Mouse (Mus musculus): ENCODE data around the gene Sec31b. TPM values are rescaled to one million over a fixed set of nuclear protein-coding genes. Genes with fewer than 3 reads are reported as not detected.

Sec31b gene
- total RNA-seq, 2 experiments from 2014 or later: 6.5 to 9.2 TPM

- intact Hi-C loops (cut with DNase I; ENCODE audit: low total_unique reads): no loop called here
- DNase-seq: no peak
These were observed 2.9 kb downstream of the Sec31b start for GRCm38 (mm10) chr19:44542694-44543178.

- DNase-seq: peak; percentile 27
- intact Hi-C loops (cut with DNase I; ENCODE audit: low total_unique reads): loop anchor here (5.0 kb wide), 1 partner anchor 165 kb away; no protein-coding TSS in a partner anchor
These were observed 8.2 kb downstream of the Sec31b start for GRCm38 (mm10) chr19:44537416-44537815.

GRCm38 (mm10) chr19:44535376-44535775 lies 10.3 kb downstream of the Sec31b start:
- DNase-seq: no peak

GRCm38 (mm10) chr19:44530018-44530417 lies 15.6 kb downstream of the Sec31b start:
- intact Hi-C loops (cut with DNase I; ENCODE audit: low total_unique reads): loop anchor here (5.0 kb wide), 1 partner anchor 43 kb away; no protein-coding TSS in a partner anchor

More at GRCm38 (mm10) chr19:44535376-44535775, 10.3 kb downstream of the Sec31b start:
- intact Hi-C loops (cut with DNase I; ENCODE audit: low total_unique reads): loop anchor here (5.0 kb wide), 1 partner anchor 163 kb away; no protein-coding TSS in a partner anchor

GRCm38 (mm10) chr19:44525551-44526205 lies 20.0 kb downstream of the Sec31b start:
- no peak for DNase-seq
- intact Hi-C loops (cut with DNase I; ENCODE audit: low total_unique reads): no loop called here

More at GRCm38 (mm10) chr19:44530018-44530417, 15.6 kb downstream of the Sec31b start:
- DNase-seq: no peak

GRCm38 (mm10) chr19:44519152-44519551 lies 26.5 kb downstream of the Sec31b start:
- peak; percentile 38 for DNase-seq
- intact Hi-C loops (cut with DNase I; ENCODE audit: low total_unique reads): no loop called here

- DNase-seq: no peak
- intact Hi-C loops (cut with DNase I; ENCODE audit: low total_unique reads): no loop called here
These were observed 27.5 kb downstream of the Sec31b start for GRCm38 (mm10) chr19:44517996-44518768.

- intact Hi-C loops (cut with DNase I; ENCODE audit: low total_unique reads): no loop called here
- no peak for DNase-seq
These were observed 29.9 kb downstream of the Sec31b start for GRCm38 (mm10) chr19:44515769-44516168.

GRCm38 (mm10) chr19:44514521-44515451 lies 30.9 kb downstream of the Sec31b start:
- no peak for DNase-seq
- intact Hi-C loops (cut with DNase I; ENCODE audit: low total_unique reads): no loop called here

GRCm38 (mm10) chr19:44513921-44514482 lies 31.7 kb downstream of the Sec31b start:
- intact Hi-C loops (cut with DNase I; ENCODE audit: low total_unique reads): no loop called here
- DNase-seq: no peak

- intact Hi-C loops (cut with DNase I; ENCODE audit: low total_unique reads): no loop called here
- no peak for DNase-seq
These were observed 32.4 kb downstream of the Sec31b start for GRCm38 (mm10) chr19:44513054-44513833.

- no peak for DNase-seq
- intact Hi-C loops (cut with DNase I; ENCODE audit: low total_unique reads): no loop called here
These were observed 33.1 kb downstream of the Sec31b start for GRCm38 (mm10) chr19:44512601-44513000.

GRCm38 (mm10) chr19:44511451-44512231 lies 34.0 kb downstream of the Sec31b start:
- DNase-seq: peak; percentile 14
- intact Hi-C loops (cut with DNase I; ENCODE audit: low total_unique reads): no loop called here

GRCm38 (mm10) chr19:44510534-44511175 lies 35.0 kb downstream of the Sec31b start:
- no peak for DNase-seq
- intact Hi-C loops (cut with DNase I; ENCODE audit: low total_unique reads): no loop called here

- peak; percentile 29 for DNase-seq
- intact Hi-C loops (cut with DNase I; ENCODE audit: low total_unique reads): no loop called here
These were observed 42.9 kb downstream of the Sec31b start for GRCm38 (mm10) chr19:44502741-44503140.

- intact Hi-C loops (cut with DNase I; ENCODE audit: low total_unique reads): no loop called here
- DNase-seq: no peak
These were observed 43.7 kb downstream of the Sec31b start for GRCm38 (mm10) chr19:44501925-44502324.

GRCm38 (mm10) chr19:44500240-44500639 lies 45.4 kb downstream of the Sec31b start:
- no peak for DNase-seq
- intact Hi-C loops (cut with DNase I; ENCODE audit: low total_unique reads): no loop called here
